Mouse (Mus musculus): ENCODE results near the gene Emid1.

DNA sequence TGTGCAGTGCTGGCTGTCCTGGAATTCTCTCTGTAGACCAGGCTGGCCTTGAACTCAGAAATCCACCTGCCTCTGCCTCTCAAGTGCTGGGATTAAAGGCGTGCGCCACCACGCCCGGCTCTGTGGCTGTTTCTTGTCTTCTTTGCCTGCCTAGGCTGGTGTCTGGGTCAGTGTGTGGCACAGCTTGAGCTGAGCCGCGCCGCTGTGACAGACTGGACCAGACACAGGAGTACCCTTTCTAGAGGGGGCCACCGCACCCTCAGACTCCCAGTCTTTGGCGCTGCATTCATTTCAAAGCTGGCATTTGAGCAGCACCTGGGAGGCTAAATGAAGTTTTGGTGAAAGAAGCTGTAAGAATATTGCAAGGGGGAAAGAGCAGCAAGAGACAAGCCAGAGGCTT is 93.3 kb downstream of the Emid1 start:
- TF ChIP-seq CTCF (conservative IDR thresholded peaks at IDR 0.05; ENCODE audit: low read length) (no peak), POU5F1 (IDR thresholded peaks at IDR 0.05; ENCODE audit: borderline replicate concordance, low read length) (no peak), NANOG (IDR thresholded peaks at IDR 0.05; ENCODE audit: borderline replicate concordance, low read length) (no peak)
